ENCODE assay signal across 8 mouse cellular contexts in genomic region chr7:109010720-109011595, GRCm38 (mm10).
DNase-seq lines count a peak whose midpoint lies in the region; ATAC-seq lines count a peak whose summit lies in the region.

No protein-coding gene starts in this region.

- H3K4me3 ChIP-seq in brown adipose tissue, adult 24 weeks (ENCODE audit: insufficient read depth, low read depth, low read length), result peak overlapping the region; percentile 51
- H3K4me3 ChIP-seq in embryonic facial prominence, embryonic 15.5 days (replicated peaks), result peak overlapping the region; percentile 60
- peak overlapping the region; percentile 69 for H3K4me3 ChIP-seq in neural tube, embryonic 14.5 days (ENCODE audit: low read depth, low read length)

- peaks cover 41% of the 10 kb centered on the region for H3K27me3 ChIP-seq in embryonic facial prominence, embryonic 15.5 days
- H3K27me3 ChIP-seq in neural tube, embryonic 14.5 days (ENCODE audit: control insufficient read depth, insufficient read depth, low read length), result no peaks in the 10 kb centered on the region

- no peaks in the 10 kb centered on the region for H3K36me3 ChIP-seq in embryonic facial prominence, embryonic 15.5 days
- no peaks in the 10 kb centered on the region for H3K36me3 ChIP-seq in neural tube, embryonic 14.5 days (ENCODE audit: control insufficient read depth, insufficient read depth, low read length)

- peak; percentile 64; the same call in 1 of the 2 replicates for ATAC-seq in embryonic facial prominence, embryonic 15.5 days (ENCODE audit: insufficient number of reproducible peaks, low FRiP score, low TSS enrichment, low read depth)
- peak; percentile 82 for ATAC-seq in neural tube, embryonic 14.5 days (ENCODE audit: low read depth)

- DNase-seq in kidney, postnatal 4 days, result peak; percentile 29 to 37
- no peak for DNase-seq in kidney, postnatal 14 days
- peak; percentile 64 to 84 for DNase-seq in left cerebral cortex, postnatal 36 days (ENCODE audit: low spot score in 2 of 2)
- no peak for DNase-seq in urinary bladder, postnatal 4 days (ENCODE audit: low spot score in 2 of 2)
- no peak for DNase-seq in ovary, postnatal 36 days (ENCODE audit: low spot score)

- intact Hi-C loops in left cerebral cortex, postnatal 36 days (cut with DNase I), result no loop called here

- peak overlapping the region; percentile 33 for H3K9ac ChIP-seq in embryonic facial prominence, embryonic 15.5 days
- peak overlapping the region; percentile 82 for H3K9ac ChIP-seq in neural tube, embryonic 14.5 days (replicated peaks; ENCODE audit: low read depth, low read length)

- 3% methylated on average over 66 of the region's 82 CpGs for WGBS in embryonic facial prominence, embryonic 15.5 days
- WGBS in neural tube, embryonic 14.5 days, result under 1% methylated on average over 50 of the region's 82 CpGs

- no peaks in the 10 kb centered on the region; the same call in 1 of the 2 replicates for H3K4me1 ChIP-seq in brown adipose tissue, adult 24 weeks (ENCODE audit: control insufficient read depth, insufficient read depth, insufficient read length, low read length)
- peaks cover 14% of the 10 kb centered on the region for H3K4me1 ChIP-seq in embryonic facial prominence, embryonic 15.5 days
- H3K4me1 ChIP-seq in neural tube, embryonic 14.5 days (ENCODE audit: control insufficient read depth, insufficient read depth, low read length), result peaks cover 16% of the 10 kb centered on the region

- peak overlapping the region; percentile 95 for H3K4me2 ChIP-seq in embryonic facial prominence, embryonic 15.5 days (replicated peaks)
- H3K4me2 ChIP-seq in neural tube, embryonic 14.5 days (ENCODE audit: low read depth, low read length), result peak overlapping the region; percentile 69

- no peaks in the 10 kb centered on the region for H3K9me3 ChIP-seq in embryonic facial prominence, embryonic 15.5 days (replicated peaks)
- H3K9me3 ChIP-seq in neural tube, embryonic 14.5 days (ENCODE audit: control insufficient read depth, low read length), result no peaks in the 10 kb centered on the region

- no peak overlapping the region for H3K27ac ChIP-seq in brown adipose tissue, adult 24 weeks (replicated peaks; ENCODE audit: low read depth, low read length)
- no peak overlapping the region for H3K27ac ChIP-seq in embryonic facial prominence, embryonic 15.5 days (replicated peaks)
- H3K27ac ChIP-seq in neural tube, embryonic 14.5 days (ENCODE audit: low read depth, low read length), result peak overlapping the region; percentile 85

Comparison
In these comparisons a context has a peak if more than half of its experiments do, and no peak if none do; other contexts are left out.
1. DNase-seq: peak in kidney, postnatal 4 days (2 of 2) and left cerebral cortex, postnatal 36 days (2 of 2); none in kidney, postnatal 14 days (single experiment), urinary bladder, postnatal 4 days (0 of 2) and ovary, postnatal 36 days (single experiment).
2. Peak in every context shown above with its lines, with median percentiles within 50 percentile points of each other: H3K4me3 ChIP-seq.